Mouse (Mus musculus) adrenal gland, postnatal 4 days (tissue): Measurements from ENCODE around the gene AI593442. TPM values are rescaled to one million over a fixed set of nuclear protein-coding genes. Genes with fewer than 3 reads are reported as not detected.

Experiments
- DNase-seq, 2 experiments: peaks; one replicate each; pipeline ENCODE4 v3.0.0; 2021 to 2022; ENCODE audit warnings: low spot score in 2 of 2, mixed read lengths in 2 of 2
- long read RNA-seq, 2 experiments: library from polyadenylated mRNA; stranded (forward); transcript quantifications; one replicate each; pipeline ENCODE4 v2.0.0; 2021
- total RNA-seq, 2 experiments: library from RNA; stranded (reverse); gene quantifications; 2 replicates each; pipeline ENCODE4 v1.2.3; 2021

Gene AI593442
- total RNA-seq: under 1 TPM; 0.53 to 0.82 TPM
- long read RNA-seq, experiment 1: 0 reads
- long read RNA-seq, experiment 2, partial matches to known transcripts: 0 of 1 reads
- long read RNA-seq, experiment 2, other reads (novel, unspliced or antisense): 1 of 1 reads

DNA sequence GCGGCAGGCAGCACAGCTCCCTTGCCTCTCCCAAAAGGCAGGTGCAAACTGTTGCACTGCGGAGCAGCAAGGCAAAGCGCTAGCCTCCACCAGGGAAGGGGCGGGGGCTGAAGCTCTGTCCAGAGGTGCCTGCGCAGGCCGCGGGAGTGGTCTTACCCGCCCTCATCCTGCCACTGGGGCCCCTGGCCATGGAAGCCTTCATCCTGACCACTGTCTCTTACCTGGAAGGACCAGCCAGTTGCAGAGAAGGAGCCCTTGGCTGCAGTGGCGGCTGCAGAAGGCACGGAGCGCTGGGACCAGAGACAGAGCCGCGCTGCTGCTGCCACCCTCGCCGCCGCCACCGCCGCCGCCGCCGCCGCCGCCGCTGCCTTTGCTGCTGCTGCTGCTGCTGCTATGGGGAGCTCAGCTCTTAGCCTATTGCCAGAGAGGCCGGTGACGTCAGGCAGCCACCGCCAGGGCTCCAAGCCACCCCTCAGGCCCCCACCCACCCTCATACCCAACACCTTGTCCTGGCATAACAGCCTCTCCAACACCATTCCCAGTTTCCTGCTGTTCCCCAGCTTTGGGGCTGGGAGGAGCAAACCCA lies at the start of gene AI593442:
AI593442 (minus strand) TSS at position 419 of the 586 bp plus-strand sequence.
- no peak for DNase-seq

DNA sequence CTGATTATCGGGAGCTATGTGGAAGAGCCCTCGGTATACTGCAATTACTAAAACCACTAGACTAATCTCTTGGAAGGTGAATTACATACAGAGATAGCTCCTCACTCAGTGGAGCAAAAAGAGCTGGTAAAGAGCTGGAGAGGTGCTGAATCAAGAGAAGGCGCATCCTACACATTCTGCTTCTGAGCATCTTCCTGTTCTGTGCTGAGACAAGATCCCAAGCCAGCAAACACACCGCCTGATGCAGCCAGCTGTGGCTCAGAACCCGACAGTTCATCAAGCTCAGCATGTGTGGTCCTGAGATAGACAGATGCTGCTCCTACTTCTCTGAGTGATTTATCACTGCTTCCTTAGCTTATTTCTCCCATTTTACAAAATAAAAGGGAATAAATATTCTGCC lies 49.2 kb upstream of the AI593442 start:
- DNase-seq: no peak

DNA sequence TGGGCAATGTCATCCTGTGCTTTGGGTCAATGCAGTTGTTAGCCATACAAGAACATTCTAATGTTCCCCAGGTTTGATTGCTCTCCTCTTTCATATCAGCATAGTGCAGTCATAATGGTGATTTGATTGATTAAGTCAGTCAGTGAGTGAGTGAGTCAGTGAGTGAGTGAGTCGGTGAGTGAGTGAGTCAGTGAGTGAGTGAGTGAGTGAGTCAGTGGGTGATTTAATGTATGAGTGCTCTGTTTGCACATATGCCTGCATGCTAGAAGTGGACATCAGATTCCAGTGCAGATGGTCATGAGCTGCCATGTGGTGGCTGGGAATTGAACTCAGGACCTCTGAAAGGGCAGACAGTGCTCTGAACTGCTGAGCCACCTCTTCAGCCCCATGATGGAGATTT lies 43.0 kb upstream of the AI593442 start:
- no peak for DNase-seq

DNA sequence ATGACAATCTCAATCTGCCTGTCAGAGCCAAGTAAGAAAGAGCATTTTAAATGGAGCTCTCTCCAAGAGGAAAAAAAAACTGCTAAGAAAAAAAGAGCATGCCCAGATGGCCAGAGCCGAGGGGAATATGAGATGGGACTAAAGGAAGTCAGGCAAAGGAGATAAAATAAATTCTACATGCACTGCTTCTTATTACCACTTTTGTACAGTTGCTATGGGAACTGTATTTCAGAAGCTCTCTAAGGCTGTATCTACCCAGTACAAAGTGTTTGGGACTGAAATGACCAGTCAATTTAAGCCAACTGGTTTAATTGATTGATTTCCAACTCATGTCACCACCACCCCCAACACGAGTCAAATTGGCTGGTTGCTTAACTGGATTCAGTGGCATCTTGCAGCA lies 40.0 kb upstream of the AI593442 start:
- DNase-seq: no peak

DNA sequence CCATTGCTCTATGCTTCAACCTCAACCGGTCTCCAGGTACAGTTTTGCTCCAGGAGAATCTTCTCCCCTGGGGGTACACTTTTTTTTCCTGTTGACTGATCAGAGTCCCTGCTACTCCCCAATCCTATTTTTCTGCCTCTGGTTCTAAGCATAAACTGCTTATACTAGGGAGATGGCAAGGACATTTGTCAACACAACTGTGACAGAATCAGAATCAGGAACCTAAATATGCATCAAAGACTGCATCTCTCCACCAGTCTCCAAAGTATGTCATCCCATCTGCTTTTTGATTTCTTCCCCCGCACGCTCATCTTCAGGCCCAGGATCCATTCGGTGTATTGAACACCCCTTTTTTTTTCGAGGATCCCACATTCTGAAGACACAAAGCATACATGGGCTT lies 456 bp upstream of the AI593442 start:
- DNase-seq: no peak

DNA sequence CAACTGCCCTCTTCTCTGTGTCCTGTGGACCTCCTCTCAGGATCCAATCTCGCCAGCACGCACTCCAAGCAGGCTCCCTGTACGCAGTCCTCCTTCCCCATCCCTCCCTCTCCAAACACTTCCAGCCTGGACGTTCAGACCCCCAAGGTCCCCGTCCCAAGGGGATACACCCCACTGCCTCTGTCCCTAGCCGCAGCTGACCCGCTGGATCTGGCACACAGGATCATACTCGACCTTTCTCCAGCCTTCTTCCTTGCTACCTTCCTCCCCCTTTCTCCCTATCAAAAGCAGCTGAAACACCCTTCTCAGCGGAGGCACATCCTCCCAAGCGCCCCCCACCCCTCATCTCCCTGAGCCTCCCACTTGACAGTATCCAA lies 753 bp downstream of the AI593442 start:
- DNase-seq: no peak

DNA sequence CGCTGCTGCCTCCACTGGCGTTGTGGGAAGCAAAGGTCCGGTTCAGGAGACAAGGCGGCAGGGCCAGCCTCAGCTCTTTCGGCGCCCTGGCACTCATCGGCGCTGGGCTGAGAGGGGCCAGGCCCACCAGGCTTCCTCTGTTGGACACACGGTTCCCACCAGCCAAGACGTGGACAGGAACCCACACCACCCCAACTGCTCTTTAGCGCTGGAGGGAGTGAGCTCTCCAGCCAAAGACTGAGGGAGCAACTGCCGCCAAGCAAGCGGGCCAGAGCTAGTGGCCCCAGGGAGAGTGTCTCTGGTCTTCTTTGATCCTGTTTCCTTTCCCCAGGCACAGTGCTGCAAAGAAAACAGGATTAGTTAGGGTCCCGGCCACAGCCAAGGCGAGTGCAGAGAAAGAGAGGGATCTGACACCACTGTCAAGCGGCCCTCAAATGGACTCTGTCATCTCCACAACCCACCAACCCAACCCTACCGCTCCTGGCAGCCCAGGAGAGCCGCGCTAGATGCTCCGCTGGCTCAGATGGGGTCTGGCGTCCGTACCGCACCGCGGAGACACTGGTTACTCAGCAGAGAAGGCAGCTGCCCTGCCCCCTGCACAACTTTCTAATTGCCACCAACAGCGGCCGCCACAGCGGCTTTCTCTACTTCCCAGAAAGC lies 1.3 kb downstream of the AI593442 start:
- DNase-seq: no peak

DNA sequence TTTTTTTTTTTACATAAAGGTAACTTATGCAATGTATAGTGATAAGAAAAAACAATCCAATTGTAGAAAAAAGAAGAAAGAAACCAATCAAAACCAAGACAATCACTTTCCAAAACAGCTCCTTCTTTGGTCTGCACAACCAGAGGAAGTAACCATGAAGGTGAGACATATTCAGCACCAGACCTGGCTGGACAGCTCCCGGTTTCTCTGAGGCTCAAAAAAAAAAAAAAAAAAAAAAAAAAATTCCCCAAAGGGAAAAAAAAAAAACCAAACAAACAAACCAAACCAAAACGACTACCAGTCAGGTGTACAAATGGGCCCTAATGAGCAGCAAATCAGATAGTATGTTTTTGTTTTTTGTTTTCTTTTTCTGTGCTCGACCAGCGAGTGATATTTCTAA lies 3.0 kb downstream of the AI593442 start:
- no peak for DNase-seq

DNA sequence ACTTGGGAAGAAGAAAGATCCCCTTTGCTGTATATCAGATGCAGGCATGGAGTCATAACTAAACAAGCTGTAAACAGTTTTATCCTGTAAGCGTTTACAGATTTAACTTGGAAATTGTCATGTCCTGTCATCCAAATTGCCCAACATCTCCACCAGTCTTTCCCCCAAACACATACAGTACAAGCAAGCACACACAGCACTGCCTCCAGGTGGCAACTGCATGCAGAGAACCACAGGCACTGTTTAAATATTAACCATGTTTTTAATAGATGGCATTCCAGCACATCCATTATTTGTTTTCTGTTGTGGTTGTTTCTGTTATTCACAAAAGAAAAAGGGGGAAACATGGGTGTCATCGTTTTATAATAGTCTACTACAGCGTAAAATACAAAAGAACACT lies 3.6 kb downstream of the AI593442 start:
- DNase-seq: no peak

DNA sequence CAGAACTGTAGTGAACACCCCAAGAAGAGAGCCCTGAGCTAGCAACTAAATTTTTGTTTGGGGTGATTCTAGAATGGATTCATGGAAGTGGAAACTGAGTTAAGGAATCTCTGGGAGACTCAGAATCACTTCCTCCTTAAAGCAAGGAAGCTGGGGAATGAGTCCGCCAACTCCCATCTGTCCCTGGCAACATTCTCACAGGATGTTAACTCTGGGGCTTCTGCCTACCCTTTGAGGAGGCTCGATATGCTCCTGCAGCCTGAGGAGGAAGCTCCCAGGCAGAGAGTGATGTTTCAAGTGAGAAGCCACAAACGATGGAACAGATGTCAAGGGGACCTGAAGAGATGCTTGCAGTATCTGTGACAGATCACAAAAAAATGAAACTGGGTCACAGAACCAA lies 18.2 kb downstream of the AI593442 start:
- no peak for DNase-seq

DNA sequence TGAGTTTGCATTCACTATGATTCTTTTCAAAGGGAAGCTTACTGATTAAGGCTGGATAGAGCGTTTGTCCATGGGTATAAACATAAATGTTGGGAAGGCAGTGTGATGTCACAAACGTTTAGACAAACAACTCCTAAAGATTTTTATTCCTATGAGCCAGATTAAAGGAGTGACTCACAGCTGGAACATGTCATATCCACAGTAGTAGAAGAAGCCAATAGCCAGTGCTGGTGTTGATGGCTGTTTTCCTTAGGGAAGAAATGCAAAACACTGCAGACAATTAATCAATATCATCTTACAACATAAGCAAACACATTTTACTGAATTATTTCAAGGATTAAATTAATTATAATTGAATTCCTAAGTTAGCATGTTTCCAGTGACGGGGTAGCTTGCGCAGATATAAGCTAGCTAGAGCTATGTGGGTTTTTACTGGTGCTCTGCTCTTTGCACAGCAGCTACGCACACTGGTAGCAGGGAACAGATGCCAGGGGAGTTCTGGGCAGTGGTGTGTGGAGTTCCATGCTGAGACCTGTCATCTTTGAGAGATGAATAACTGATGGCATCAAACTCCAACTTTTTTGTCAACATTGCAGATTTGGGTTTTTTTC lies 29.1 kb downstream of the AI593442 start:
- DNase-seq: no peak

DNA sequence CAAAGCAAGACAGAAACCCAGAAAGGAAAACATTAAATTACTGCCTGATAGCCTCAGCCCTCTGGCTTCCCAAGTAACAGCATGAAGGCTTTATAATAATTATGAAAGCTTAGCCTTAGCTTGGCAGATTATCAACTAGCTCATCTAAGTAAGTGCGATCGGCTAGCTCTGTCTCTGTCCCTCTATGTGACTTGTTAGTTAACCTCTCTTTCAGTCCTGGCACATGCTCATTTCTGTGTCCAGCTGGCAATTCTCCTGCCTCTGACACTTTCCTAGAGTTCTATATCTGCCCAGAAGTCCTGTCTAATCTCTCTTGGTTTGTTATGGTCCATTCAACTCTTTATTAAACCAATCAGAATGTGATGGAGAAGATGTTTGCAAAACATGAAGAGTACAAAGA lies 34.3 kb downstream of the AI593442 start:
- DNase-seq: no peak

DNA sequence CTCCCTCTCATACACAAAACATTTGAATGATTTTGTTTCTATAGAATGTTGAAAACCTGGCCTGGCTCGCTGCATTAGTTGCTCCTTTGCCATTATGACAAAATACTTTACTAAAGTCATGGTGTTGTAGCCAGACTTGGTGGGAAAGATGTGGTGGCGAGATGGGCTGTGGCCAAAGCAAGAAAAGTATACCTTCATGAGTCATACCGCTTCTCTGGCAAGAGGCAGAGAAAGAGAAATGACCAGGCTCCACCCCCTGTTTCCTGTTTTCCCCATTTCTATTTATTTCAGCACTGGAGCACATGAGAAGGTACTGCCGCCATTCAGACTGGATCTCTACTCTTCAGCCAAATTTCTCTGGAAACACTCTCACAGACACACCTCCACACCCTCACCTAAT lies 35.0 kb downstream of the AI593442 start:
- DNase-seq: no peak

DNA sequence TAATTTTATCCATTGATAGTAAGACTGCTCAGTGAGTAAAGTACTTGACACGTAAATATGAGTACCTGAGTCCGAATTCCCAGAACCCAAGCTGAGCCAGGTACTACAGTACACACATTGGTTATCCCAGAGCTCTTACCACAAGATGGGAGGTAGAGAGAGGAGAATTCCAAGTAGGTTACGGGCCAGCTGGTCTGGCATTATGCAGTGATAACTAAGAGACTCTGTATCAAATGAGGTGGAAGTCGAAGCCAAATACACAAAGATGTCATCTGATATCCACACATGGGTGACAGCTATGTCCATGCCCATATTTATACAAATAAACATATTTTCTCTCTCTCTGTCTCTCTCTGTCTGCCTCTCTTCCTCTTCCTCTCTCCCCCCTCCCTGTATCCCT lies 35.4 kb downstream of the AI593442 start:
- DNase-seq: no peak

DNA sequence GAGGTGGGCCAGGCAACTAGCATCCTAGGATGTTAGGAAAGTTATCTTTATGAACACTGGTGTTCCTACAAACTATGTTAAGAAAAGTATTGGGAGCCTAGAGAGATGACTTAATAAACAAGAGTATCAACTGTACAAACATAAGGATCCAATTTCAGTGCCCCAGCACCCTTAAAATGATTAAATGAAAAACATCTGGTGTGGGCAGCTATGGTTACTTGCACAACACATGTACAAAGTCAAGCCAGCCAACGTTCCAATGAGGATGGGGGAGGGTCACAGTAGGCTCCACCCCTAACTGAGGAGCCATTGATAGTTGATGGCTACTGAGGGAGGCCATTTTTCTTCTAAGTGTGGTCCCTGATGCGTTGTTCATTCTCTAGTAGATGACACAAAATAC lies 43.6 kb downstream of the AI593442 start:
- no peak for DNase-seq

DNA sequence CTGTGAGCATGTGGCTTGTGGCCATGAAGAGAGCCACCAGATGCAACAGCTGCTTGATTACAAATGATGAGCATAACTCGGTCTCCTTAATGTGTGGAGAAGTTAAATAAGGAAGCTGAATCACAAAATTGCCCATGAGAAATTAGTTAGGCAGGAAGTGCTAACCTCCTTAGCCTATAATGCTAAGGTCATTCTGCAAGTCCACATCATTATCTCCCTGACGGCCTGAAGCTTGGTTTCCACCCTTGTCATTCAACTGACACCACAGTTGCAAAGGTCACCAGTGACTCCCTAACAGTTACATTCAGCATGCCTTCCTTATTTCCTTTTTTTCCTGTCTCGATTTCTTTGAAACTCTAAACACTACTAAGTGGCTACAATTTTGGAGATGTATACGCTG lies 55.7 kb downstream of the AI593442 start:
- no peak for DNase-seq
